Mouse (Mus musculus) heart, postnatal 0 days (tissue): ENCODE results near the gene Cmya5.

Experiments used
- CTCF ChIP-seq: IDR thresholded peaks from 2 replicates; pipeline ENCODE4 v1.5.1; 2016; ENCODE audit warnings: antibody characterized with exemption, control low read depth, low read depth
- EP300 ChIP-seq: IDR thresholded peaks from 2 replicates; pipeline ENCODE4 v1.6.1; 2016; ENCODE audit warnings: antibody characterized with exemption, low read depth

GRCm38 (mm10) chr13:93029337-93029736 lies 115.2 kb downstream of the Cmya5 start:
- TF ChIP-seq CTCF (no peak), EP300 (no peak)
